Mouse (Mus musculus): ENCODE results near the gene Ugt1a8.

- no peak for TF ChIP-seq CTCF (IDR thresholded peaks at IDR 0.05; ENCODE audit: low read depth, low read length)
- TF ChIP-seq GATA1 (IDR thresholded peaks at IDR 0.05; ENCODE audit: borderline replicate concordance, low read length): no peak
- TF ChIP-seq POLR2AphosphoS5 (IDR thresholded peaks at IDR 0.05; ENCODE audit: insufficient replicate concordance, low read depth, low read length): no peak
Observed at GRCm38 (mm10) chr1:88222216-88222615, 134.6 kb downstream of the Ugt1a8 start.

Measured in G1E (cell line).